Mouse (Mus musculus) adrenal gland, adult 8-10 months (tissue): ENCODE measurements around the gene Rint1. TPM values are rescaled to one million over a fixed set of nuclear protein-coding genes. Genes with fewer than 3 reads are reported as not detected.

ENCODE experiments used
- DNase-seq: peaks from one replicate; pipeline ENCODE4 v3.0.0; 2022
- total RNA-seq, 4 experiments: library from RNA; stranded (reverse); gene quantifications; 2 replicates each; pipeline ENCODE4 v1.2.4; 2022

Rint1 gene
- 10 to 100 TPM; 21.9 to 26.4 (median 24.3) TPM for total RNA-seq

DNA sequence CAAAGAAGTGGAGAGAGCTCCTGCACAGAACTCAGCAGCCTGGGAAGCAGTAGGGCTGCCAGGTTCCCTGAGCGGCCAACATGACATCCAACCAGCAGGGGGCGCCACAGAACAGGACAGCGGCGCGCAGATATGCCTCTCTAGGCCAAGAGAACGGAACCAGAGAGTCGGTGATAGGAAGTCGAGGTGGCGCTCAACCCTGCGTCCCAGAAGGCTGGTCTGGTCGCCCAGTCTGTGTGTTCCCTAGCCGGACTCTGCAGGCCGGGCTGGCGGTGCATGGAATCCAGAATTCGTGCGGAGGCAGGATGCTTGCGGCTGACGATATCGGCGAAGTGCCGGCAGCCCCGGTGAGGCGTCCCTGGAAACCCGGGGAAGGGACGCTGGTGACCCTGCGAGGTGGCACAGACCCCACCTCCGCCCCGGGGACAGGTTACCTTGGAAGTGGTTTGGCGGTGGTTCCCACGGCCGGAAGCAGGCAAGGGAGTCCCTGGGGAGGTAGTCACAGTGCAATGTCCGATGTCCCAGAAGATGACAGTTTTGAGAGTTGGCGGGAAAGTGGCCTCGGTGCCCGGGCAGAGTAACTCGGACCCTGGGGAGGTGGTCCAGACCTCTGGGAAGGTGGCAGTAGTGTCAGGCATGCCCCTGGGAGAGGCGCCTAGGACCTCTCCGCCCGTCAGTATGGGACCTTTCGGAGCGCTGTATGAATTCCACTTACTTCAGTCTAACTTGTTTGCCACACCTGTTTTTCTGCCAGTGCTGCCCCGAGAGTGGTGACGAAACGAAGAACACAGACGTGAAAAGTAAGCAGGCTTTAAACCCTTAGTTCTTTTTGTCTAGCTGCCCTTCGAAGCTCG lies at the start of gene Rint1:
TSS of gene Rint1 (plus strand) at position 176 of the 854 bp plus-strand sequence.
- DNase-seq: peak; percentile 88

DNA sequence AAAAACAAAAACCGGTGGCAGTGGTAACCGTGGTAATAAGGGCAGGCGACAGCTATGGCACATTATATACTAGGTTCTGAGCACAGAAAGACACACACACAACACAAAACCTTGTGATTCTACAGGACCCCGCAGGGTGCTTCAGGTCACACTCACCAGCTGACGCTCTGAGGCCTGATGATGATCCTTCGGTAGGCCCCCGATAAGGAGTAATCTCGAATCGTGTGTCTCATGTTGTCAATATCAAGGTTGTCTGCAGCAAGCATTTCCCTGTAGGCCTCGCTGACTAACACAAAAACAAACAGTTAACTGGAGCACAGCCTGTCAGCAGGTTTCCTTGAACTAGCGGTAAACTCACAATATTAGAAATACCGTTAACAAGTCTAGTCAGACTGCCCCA lies 44.2 kb upstream of the Rint1 start:
- DNase-seq: no peak

DNA sequence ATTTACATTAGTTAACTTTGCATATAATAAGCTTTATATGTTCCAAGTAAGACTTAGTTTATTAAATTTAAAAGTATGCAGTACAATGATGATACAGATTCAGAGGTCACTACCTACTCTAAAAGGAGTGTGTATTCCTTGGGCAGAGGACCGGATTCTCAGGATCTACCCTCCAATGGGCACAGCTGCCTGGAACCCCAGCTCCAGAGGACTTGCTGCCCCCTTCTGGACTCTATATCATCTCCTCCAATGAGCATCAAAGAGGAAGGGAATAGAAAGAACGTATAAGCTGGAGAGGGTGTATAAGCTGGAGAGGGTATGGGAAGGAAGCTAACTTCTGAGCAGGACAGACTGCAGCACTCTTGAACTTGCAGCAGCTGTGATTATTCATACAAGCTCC lies 37.6 kb upstream of the Rint1 start:
- no peak for DNase-seq

DNA sequence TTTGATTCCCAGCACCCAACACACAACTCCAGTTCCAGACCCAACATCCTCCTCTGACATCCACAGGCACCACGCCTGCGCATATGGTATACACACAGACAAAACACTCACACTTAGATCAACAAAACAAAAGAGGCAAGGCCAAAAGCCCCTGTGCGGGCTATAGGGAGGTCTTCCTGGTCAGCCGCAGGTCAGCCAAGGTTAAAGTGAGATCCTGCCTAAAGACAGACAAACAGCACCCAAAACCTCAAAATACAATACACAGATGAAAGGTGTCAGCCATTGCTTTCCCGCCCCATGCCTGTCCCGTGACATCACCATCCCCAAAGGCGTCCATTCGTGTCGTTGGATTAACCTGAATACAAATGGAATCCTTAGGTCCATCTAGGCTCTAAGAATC lies 31.9 kb upstream of the Rint1 start:
- no peak for DNase-seq

DNA sequence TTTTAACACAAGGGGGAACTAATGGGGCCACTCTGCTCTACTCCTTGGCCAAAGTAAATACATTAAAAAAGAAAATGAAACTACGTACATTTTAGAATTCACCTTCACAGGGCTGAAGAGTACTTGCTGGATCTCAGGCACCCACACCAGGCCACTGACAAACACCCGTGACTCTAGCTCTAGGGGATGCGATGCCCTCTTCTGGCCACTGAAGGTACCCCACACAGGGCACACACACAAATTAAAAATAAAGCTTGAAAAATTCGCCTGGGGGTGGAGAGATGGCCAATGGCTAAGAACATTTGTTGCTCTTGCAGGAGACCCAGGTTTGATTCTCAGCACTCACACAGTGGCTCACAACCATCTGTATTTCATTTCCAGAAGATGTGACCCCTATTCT lies 31.1 kb upstream of the Rint1 start:
- no peak for DNase-seq

DNA sequence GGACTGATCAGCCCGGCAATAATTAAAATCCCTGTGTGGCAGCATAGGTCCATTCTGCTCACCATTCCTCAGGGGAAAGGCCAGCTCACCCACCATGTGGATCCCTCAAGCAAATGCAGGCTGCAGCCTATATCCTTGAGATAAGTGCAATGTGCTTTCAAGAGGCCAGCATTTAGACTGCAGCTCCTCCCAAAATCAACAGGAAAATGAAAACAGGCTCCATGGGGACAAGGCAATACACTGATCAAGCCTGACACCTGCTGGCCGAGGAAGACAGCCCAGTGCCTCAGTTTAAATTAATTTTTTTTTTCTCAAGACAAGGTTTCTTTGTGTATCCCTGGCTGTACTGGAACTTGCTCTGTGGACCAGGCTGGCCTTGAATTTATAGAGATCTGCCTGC lies 28.9 kb upstream of the Rint1 start:
- no peak for DNase-seq

DNA sequence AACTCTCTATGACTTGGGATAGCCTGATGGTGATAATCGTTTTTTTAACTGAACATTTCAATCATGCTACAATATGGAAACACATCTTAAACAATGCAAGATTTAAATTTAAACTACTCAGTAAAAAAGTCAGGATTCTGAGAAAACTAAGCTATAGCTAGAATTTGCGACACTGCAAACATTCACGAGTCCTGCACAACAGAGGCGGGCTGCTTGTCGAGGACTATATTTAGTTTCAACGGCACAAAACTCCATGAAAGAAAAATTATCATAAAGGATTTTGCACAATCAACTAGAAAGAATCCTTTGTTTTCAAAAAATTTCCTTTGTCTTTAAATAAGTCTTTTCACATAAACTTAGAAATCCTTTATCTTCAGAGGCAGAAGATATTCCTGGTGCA lies 25.0 kb upstream of the Rint1 start:
- DNase-seq: no peak

DNA sequence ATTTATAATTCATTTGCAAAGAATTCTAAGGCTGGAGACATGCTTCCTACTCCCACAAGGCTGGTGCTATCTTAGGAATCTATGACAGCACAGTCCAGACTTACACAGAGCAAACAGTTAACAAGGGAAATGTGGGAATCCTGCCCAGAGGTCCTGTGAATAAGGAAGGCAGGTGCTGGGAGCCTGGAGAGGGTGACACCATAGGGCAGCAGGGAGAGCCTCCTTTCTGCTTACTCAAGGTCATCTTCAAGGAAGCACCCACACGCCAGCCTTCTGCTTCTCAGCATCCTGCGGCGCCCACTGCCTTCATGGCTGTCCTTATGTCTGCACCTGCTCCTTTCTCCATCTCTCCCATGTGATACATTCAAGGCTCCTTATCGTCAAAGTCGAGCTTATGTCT lies 23.0 kb upstream of the Rint1 start:
- DNase-seq: no peak

DNA sequence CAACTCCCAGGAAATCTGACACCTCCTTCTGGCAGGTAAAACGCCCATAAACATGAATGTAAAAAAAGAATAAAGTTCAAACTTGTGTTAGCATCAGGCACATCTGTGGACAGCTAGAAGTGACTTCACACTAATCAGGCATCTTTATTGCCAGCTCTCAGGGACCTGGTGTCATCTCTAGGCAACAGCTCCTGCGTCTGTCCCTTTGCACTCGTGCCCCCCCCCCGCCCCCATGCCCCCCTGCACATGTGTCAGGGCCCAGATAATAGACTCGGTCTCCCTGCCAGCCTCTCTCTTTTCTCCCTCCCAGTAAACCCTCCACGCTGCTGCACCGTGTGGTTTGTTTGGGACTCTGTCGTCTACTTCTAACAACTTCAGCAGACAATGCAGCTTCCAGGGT lies 16.4 kb upstream of the Rint1 start:
- DNase-seq: no peak

DNA sequence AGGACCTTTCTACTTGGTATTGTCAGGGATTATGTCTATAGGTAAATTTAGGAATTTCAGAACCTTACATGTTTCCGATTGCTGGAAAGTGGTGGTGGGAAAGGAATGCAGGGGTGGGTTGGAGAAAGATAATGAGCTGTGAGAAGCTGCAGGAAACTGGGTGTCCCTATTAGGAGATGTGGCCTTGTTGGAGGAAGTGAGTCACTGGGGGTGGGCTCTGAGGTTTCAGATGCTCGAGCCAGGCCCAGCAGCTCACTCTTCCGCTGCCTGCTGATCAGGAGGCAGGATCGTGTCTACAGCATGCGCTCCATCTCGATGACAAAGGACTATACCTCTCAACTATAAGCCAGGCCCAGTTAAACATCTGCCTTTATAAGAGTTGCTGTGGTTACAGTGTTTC lies 13.3 kb upstream of the Rint1 start:
- no peak for DNase-seq

DNA sequence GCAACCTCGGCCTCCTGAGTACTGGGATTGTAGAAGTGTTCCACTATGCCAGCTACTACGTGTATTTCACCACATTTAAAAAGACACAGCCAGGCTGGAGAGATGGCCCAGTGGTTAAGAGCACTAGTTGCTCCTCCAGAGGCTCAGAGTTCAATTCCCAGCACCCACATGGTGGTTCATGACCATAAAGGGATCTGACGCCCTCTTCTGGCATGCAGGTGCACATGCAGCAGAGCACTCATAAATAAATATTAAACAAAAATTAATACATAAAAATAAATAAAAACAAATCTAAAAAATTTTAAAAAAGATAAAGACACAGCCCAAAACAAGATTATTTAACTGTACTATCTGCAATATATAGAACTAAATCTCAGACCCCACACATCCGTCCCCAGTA lies 7.0 kb upstream of the Rint1 start:
- no peak for DNase-seq

DNA sequence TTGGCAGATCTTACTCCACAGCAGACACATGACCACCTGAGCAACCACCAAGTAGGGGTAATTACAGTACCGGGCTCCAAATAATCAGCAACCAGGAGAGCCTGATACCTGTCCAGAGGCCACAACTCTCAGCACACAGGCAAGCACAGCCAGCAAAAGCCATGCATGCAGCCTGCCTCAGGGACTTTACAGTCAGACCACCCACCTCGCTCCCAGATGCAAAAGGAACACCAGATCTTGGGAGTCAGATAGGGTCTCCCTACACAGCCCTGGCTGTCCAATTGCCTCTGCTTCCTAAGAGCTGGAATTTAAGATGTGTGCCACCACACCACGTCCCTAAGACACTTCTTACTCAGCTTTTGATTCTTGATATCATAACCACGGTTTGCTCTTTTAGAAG lies 6.3 kb upstream of the Rint1 start:
- DNase-seq: no peak

DNA sequence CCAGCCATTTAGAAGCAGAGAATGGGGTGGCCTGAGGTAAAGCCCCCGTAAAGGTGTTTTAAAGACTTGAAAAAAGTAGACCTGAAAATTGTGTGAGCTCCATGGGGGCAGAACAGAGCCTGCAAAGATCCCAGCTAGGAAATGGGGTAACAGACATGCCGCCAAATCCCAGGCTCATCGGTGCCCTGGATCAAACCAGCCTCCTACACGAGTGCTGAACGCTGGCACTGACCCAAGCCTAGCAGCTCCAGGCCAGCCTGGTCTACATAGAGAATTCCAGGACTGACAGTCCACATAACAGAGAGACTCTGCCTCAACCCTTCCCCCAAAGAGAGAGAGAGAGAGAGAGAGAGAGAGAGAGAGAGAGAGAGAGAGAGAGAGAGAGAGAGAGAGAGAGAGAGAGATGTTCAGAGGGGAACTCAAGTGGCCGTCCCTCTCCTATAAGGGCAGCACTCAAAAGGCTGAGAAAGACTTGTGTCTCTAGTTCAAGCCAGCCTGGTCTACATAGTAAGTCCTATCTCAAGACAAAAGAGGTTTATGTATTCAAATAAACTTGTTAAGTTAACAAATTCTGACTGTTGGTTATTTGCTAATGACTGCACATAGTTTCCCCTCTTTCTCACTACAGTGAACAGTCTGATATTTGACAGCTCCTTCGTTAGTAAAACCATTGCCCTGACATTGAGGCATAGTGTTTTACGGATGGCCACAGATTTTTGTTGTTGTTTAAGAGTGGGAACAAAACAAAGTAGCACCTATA lies 5.3 kb upstream of the Rint1 start:
- no peak for DNase-seq

DNA sequence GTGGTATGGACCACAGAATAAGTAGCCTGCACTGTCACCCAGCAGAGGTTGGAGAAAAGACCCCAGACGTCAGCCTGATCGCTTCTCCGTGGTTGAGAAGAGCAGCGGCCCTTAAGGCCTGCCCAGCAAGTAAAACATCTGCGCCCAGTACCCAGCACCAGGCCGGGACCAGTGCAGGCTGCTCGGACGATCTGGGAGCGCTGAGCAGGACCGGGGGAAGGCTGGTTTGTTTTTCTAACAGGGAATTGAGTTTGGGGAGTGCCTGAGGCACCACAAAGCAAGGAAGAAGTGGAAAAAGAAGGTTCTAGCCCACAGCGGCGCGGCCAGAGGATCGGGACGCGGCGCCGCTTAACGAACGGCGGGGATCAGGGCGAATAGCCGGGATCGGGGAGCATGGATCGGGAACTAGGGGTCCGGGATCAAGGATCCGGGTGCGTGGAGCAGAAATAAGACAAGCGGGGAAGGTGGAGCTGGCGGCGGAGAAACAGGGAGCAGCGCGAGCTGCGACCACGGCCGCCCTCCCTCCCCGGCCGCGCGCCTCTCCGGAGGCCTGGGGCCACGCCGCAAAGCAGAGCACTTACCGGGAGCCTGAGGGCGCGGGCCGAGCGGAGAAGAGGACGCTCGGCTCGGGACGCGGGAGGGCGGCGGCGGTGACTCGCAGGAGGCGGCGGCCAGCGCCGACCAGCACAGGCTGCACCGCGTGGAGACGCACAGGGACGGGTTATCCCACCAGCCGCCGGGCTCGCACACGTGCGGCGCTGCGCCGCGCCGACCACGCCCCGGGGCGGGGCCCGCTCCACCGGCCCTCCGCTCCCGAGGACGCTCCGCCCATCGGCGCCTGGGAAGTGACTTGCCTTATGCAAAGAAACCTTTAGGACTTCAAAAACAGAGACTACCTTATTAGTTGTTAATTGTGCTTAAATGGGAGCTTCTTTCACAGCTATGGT lies 4.3 kb upstream of the Rint1 start, which contains the start of gene Pus7:
TSS of gene Pus7 (minus strand) at position 781 of the 947 bp plus-strand sequence.
- DNase-seq: peak; percentile 75

DNA sequence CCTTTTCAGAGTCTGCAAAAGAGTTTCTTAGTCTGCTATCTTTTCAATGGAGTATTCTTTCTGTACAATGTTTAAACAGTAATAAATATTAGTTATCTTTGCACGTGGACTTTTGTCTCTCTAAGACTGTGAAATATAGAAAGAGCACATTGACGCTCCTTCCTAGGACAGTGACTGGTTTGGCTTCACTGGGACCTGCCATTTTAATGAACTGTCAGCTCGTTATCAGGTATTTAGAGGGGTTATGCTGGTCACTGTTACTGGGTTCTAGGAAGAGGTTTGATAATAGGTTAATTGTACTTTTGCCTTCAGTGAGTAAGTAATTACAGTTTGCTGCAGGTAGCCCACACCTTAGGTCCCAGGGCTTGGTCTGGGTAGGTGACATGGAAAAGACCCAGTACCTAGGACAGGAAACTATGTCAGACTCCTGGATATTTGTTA lies 899 bp downstream of the Rint1 start:
- no peak for DNase-seq

DNA sequence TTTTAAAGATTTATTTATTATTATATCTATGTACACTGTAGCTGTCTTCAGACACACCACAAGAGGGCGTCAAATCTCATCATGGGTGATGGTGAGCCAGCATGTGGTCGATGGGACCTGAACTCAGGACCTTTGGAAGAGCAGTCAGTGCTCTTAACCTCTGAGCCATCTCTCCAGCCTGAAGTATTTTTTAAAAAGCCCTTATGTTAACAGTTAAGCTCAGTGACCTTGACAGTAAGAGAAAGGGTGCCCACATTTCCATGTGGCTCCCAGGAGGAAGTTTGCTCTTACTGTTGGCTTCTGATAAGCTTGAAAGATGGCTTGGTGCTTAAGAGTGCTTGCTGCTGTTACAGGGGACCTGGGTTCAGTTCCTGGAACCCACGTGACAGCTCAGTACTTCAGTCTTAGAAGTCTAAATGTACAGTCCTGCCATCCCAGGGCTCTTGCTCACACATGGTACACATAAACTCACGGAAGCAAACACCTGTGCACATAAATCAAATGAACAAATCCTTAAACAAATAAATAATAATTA lies 1.6 kb downstream of the Rint1 start:
- no peak for DNase-seq

DNA sequence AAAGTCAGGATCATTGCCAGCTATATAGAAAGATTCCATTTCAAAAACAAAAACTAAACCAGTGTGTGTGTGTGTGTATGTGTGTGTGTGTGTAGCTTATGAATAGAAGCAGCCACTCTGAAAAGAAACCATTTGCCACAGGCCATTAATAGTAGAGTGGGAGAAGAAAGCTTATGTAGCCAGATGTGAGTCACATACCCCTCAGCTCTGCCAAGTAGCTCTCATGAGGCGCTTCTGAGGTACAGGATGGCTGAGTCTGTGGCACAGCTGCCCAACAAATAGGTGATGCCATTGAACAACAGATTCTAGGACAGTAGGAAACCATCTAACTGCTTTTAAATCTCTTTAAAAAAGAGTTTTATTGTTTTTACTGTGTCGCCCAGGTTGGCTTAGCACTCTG lies 5.2 kb downstream of the Rint1 start:
- no peak for DNase-seq

DNA sequence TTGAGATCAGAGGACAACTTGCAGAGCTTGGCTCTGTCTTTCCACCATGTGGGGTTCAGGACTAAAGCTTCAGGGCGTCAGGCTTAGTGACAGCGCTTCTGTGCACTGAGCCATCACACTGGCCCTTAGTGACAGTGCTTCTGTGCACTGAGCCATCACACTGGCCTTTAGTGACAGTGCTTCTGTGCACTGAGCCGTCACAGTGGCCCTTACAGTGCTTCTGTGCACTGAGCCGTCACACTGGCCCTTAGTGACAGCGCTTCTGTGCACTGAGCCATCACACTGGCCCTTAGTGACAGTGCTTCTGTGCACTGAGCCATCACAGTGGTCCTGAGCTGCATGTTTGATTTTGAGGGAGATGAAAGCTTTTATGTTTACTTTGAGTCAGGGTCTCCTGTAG lies 27.3 kb downstream of the Rint1 start:
- DNase-seq: no peak

DNA sequence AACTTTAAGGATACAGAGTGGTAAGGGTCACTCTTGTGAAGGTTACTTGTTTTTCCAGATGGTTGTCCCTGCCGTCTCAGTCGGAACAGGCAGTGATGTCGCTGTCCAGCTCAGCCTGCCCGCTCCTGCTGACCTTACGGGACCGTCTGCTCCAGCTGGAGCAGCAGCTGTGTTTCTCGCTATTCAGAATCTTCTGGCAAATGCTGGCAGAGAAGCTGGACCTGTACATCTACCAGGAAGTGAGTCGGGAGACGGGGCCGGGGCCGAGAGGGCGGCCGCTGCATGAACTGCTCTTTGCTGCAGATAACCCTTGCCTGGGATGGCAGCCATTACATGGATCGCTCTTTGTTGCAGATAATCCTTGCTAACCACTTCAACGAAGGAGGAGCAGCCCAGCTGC lies 29.2 kb downstream of the Rint1 start:
- DNase-seq: no peak

DNA sequence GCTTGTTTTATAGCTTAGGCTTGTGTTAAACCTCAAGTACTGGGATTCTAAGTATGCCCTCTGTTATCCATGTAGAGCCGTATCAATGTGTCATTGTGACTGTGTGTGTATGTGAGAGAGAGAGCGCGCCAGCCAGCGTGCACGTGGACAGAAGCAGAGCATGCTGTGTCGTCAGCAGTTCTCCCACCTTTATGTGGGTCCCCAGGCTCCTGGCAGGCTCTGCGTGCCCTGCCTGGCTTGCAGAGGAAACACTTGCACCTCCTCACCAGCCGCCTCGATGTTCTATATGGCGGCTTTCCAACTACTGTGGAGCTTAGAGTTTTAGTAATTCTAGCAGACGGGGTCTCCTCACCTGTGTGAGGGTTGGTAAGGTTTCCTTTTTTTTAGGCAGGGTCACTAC lies 34.8 kb downstream of the Rint1 start:
- DNase-seq: no peak

DNA sequence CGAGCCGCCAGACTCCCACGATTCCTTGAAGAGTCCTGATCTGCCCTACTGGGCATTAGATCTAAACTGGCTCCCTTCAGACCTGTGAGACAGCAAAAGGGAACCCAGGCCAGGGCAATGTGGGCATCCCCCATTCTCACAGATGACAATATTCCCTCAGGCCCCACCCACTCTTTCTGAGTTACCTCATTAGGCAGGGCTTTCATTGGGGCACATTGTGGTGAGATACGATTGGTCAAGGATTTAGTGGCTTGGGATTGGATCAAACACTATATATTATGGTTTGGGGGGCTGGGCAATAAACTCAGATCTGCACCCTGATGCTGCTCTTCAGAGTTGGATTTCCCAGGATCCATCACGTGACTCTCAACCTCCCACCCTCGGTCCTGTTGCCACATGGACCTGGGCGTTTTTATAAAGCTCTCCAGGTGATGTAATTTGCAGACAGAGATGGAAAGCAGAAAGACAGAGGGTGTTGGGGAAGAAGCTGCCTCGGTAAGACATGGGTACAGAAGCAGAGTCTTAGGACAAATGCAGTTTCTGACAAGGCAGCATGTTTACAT lies 36.7 kb downstream of the Rint1 start:
- no peak for DNase-seq
